Mouse (Mus musculus) forebrain, embryonic 10.5 days (tissue): ENCODE data around the gene Gm9008. TPM values are rescaled to one million over a fixed set of nuclear protein-coding genes. Genes with fewer than 3 reads are reported as not detected.
"Not testable (repeated sequence)": the region's sequence is repeated elsewhere in the genome, so short reads cannot be mapped to it uniquely, and the experiment has no call there.

Experiments used
- DNase-seq: peaks from one replicate; pipeline ENCODE4 v3.0.0-alpha.2; 2017; ENCODE audit warnings: low spot score; ENCODE audit errors: extremely low spot score
- H3K27ac ChIP-seq: fragments of 300-500 bp; sonication (generic); 2 replicates; pipeline ENCODE4 v1.5.1; 2016; ENCODE audit warnings: mild to moderate bottlenecking
- H3K27me3 ChIP-seq: fragments of 300-500 bp; sonication (generic); 2 replicates; pipeline ENCODE4 v1.6.1; 2016; ENCODE audit warnings: mild to moderate bottlenecking; ENCODE audit not compliant: poor library complexity, severe bottlenecking
- H3K36me3 ChIP-seq: fragments of 300-500 bp; sonication (generic); replicated peaks from 2 replicates; pipeline ENCODE4 v1.6.1; 2016; ENCODE audit warnings: mild to moderate bottlenecking, moderate library complexity
- H3K4me1 ChIP-seq: fragments of 300-500 bp; sonication (generic); 2 replicates; pipeline ENCODE4 v1.6.1; 2016
- H3K4me3 ChIP-seq: fragments of 300-500 bp; sonication (generic); 2 replicates; pipeline ENCODE4 v1.5.1; 2016; ENCODE audit warnings: mild to moderate bottlenecking, moderate library complexity
- H3K9me3 ChIP-seq: fragments of 300-500 bp; sonication (generic); 2 replicates; pipeline ENCODE4 v1.6.1; 2016; ENCODE audit warnings: mild to moderate bottlenecking, moderate library complexity
- WGBS: fragments of 180-500 bp; shearing (Covaris S2); methylation state at CpG from one replicate; pipeline ENCODE4 v1.1.7; 2016; 5-methylcytosine and 5-hydroxymethylcytosine counted together
- polyA plus RNA-seq: library from polyadenylated mRNA; unstranded; fragments of >200 nt; fragmentation: Nextera tagmentation; extraction: Ambion mirVana; gene quantifications from 2 replicates; pipeline ENCODE4 v1.2.1, GENCODE M21; 2016

The Gm9008 gene
- polyA plus RNA-seq = 0.15 and 0.26 TPM in 2 replicates

DNA sequence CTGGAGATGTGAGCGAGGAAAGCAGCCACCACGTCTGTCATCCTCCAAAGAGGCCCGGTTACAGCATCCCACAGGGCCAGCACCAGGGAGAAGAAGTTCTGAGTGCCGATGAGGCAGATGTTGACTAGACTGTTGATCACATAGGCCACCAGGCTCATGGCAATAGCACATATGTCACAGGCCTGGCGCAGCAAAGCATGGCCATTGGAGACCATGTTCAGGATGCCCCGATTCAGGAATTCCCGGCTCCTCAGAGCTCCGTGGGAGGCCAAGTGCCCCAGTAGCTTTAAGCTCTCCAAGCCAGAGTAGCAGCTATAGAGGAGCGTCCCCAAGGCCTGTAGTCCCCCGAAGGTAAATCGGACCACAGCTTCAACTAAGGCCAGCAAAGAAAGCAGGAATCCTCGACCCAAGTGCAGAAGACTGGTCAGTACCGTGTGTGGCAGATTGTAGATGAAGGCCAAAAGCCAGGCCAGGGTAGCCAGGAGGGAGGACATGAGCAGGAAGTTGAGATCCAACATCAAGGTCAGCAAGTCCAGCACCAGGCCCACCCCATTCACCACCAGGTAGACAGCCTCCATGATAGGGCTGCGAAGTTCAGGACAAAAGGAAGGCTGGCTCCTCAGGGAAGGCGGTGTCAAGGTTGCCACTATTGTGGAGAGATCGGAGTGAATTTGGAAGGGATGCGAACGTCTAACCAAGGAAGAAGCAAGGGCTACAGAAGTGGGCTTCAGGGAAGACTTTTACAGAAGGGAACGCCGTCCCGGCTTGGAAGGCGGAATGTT is at the start of gene Gm9008:
Gene Gm9008, minus strand, starts transcription at position 731 of the 782 bp plus-strand sequence.
- H3K4me3 ChIP-seq, H3K9me3 ChIP-seq, DNase-seq, H3K36me3 ChIP-seq, H3K4me1 ChIP-seq, H3K27ac ChIP-seq, H3K27me3 ChIP-seq: not testable (repeated sequence)
- 94% methylated on average over 18 of the region's 22 CpGs for WGBS

DNA sequence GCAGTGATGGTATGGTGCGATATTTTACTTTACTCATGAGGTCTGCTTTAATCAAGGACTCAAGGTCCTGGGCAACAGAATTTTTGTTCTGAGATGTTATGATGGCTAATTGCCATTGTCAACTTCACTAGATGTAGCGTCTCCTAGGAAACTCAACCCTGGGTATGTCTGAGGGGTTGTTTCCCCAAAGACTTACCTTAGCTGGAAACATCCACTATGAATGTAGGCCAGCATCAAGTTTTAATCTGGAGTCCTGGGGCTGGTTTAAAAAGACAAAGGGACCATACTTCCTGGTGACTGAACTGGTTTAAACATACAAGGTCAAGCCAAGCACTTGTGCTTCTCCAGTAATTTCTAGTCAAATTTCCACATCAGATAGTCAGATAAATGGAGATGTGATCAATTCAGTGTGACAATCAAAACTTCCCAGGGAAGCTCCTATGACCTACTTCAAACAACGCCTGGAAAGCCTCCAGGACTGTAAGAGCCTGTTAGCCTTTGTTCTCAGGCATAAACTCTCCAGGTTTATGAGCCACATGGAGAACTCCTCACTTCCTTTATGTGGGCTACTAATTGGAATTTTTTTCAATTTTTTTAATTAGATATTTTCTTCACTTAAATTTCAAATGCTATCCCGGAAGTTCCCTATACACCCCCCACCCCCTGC is 24.5 kb upstream of the Gm9008 start:
- Histone ChIP-seq H3K27ac (no peak overlapping the region), H3K4me1 (no peaks in the 10 kb centered on the region), H3K9me3 (no peaks in the 10 kb centered on the region), H3K4me3 (no peak overlapping the region), H3K27me3 (no peaks in the 10 kb centered on the region), H3K36me3 (no peaks in the 10 kb centered on the region)
- WGBS = 86% methylated on average over 4 of the region's 4 CpGs
- no peak for DNase-seq

DNA sequence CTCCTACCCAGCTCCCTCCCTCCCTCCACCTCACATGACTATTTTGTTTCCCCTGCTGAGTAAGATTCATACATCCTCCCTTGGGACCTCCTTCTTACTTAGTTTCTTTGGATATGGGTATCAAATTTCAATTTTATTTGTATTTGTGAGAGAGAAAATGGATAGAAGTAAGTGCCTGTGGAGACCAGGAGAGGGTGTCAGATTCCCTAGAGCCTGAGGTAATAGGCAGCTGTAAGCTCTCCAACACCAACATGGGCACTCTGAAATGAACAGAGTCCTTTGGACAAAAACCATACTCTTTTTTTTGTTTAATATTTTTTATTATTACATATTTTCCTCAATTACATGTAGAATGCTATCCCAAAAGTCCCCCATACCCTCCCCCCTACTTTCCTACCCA is 12.6 kb upstream of the Gm9008 start:
- H3K27ac ChIP-seq = no peak overlapping the region
- H3K4me3 ChIP-seq = no peak overlapping the region
- no peak for DNase-seq
- no peaks in the 10 kb centered on the region for H3K9me3 ChIP-seq
- H3K27me3 ChIP-seq = no peaks in the 10 kb centered on the region
- H3K36me3 ChIP-seq = no peaks in the 10 kb centered on the region
- H3K4me1 ChIP-seq = no peaks in the 10 kb centered on the region

DNA sequence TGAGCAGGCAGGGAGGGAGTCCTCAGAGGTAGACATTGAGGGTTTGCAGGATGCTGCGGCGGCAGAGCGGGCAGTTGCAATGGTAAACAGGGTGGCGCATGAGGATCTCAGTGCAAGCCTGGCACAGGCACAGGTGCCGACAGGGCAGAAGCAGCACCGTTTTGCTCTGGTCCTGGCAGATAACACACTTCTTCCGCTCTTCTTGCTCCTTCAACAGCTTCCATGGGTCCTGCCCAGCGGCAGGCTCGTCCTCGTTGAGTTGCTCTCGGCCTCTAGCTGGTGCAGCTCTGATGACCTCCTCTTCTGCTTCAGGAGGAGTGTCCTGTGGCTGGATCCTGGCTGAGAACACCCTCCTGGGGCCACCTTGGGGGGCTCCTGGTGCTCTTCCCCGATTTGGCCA is 1.2 kb downstream of the Gm9008 start:
- not testable (repeated sequence) for H3K4me3 ChIP-seq, H3K27me3 ChIP-seq, H3K27ac ChIP-seq, H3K36me3 ChIP-seq, DNase-seq, H3K4me1 ChIP-seq, H3K9me3 ChIP-seq
- 91% methylated on average over 12 of the region's 12 CpGs for WGBS

DNA sequence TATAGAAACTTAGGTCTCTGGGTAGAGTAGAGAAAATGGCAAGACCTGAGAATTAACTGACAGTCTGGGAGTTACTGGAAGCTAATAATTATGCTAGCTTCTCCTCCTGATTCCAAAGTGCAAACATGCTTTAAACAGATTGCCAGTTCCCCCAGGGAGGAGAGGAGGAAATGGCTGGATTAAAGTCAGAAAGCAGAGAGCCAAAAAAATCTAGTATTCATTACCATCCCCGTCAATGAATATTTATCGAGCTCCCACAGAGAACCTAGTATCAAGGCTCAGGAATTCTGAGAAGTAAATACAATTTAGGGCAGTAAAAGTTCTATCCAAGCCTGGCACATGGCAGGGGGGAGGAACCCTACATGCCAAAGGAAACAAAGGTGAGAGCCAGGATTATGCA is 29.4 kb downstream of the Gm9008 start:
- Histone ChIP-seq H3K4me1 (no peaks in the 10 kb centered on the region), H3K4me3 (no peak overlapping the region), H3K9me3 (no peaks in the 10 kb centered on the region), H3K27me3 (no peaks in the 10 kb centered on the region), H3K36me3 (no peaks in the 10 kb centered on the region), H3K27ac (no peak overlapping the region)
- 44% methylated on average over 2 of the region's 2 CpGs for WGBS
- DNase-seq = no peak
